Mouse (Mus musculus) liver, adult (tissue): Measurements from ENCODE around the gene Fgf22.

Experiments
- GATA4 ChIP-seq: IDR thresholded peaks from 2 replicates; pipeline ENCODE4 v1.6.1; 2014; ENCODE audit warnings: mild to moderate bottlenecking, low read length; ENCODE audit not compliant: insufficient replicate concordance

The Fgf22 gene

DNA sequence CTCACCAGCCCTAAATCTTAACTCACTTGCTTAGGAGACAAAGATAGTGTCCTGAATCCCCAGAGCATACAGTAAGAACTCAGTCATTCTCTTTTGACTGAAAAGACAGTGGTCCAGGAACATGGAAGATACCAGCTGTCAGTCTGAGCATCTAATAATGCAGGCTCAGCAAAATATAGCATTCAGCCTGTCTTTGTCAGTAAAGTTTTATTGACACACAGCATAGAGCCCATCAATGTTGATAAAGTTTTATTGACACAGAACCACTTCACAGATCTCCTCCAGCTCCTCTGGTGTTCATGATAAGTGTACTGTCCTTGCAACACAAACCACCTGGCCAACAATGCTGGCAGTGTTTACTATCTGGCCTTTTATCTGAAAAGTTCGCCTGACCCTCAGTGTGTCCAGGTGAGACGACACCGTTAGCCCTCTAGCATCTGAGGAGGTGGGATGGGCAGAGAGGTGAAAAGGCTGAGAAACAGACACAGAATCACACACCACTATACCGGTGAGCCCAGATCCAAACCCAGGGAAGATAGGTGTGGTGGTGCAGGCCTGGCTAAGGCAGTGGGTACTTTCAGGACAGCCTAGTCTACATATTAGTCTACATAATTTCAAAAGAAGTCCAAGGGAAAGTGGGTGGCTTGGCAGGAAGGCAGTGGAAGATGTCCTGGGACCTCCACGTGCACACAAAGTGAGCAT, 37.6 kb downstream of the Fgf22 start:
- TF ChIP-seq GATA4 = no peak

DNA sequence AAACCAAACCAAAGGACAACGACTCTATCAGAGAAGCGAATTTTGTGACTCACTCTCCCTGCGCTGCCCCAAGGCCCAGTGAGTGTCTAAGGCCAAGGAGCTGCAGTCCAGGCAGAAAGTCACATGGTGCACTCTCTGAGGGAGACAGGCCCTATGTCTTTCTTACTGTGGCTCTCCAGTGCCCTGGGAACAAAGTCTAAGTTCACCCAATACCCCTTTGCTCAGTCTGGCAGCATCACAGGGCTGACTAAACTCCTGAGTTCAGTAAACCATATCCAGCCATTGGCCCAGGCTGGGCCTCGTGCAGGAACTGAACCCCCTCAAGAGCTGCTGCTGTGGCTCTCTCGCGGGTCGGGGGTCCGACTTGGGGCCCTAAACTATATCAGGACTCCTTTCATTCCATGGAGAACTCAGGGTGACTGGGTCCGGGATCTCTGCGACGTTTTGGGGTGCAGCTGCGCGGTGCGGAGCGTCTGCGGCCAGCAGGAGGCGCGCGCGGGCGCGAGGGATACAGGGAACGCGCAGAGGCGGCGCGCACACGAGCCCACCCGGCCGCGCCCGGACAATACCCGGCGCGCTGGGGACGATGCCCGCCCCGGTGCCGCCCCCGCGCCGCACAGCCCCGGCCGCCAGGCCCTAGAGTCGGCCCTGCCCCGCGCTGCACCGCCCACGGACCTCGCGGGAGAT, 38.3 kb downstream of the Fgf22 start, which contains the start of gene Palm:
Gene Palm (plus strand): TSS at position 522 of the 687 bp plus-strand sequence.
- TF ChIP-seq GATA4 = no peak

DNA sequence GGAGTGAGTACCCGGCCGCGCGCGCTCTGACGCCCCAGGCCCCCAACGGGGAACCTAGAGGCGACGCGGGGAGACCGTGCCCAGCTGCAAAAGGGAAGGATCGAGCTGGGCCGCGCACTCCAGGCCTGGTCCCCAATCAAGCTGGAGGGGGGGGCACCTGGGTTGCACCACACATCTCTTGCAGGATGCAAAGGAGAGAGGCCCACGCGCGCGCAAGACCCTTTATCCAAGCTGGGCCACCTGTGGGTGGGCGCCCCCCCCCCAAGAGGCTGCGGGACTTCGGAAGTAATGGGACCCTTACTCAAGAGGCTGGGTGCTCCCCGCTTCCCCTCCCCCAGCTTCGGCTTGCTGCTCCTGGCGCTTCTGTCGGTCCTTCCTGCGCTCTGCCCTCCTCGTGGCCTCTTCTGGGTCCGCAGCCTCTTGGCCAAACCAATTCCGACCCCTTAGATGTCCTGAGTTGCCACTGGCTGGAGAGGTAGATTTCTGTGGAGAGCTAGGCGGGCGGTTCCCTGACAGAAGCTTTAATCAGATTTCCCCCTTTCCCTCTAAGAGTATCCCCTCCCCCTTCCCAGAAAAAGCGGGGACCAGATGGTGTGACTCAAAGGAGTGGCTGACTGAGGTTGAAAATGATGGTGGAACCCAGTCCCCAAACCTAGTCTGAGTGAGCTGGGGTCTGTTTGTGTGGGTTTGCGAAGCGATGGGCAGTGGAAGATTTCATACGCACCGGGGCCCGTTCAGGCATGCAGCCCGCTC, 39.0 kb downstream of the Fgf22 start:
- TF ChIP-seq GATA4 = no peak

DNA sequence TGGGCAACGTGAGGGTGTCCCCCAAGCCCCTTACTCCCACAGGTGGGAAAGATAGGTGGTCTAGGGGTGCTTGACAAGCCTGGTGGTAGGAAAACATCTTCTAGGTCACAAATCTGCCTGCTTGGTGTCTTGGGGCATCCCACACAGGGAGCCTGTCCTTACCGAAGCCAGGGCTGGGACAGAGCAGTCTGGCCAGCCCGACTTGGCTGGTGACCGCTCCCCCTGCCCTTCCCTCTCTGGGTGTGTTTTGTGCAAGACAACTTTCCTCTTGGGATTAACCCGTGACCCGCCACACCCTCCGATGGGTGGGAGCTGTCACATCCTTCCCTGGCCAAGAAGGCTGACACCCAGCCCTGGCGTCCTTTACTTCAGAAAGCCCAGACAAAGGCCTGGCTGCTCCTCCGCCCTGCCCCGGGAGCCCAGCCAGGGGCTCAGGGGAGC, 39.6 kb downstream of the Fgf22 start:
- no peak for TF ChIP-seq GATA4

DNA sequence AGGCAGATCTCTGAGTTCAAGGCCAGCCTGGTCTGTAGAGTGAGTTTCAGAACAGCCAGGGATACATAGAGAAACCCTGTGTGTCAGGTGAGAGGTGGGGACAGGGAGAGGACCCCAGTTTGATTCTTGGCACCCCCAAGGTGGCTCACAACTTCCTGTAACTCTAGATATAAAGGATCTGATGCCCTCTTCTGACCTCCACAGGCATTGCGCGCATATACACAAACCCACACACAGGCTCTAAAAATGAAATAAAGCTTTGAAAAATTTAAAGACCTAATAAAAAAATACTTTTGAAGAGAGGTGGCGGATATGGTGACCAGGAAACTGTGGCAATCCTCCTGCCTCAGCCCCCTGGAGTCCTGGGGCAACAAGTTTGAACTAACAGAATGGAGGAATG, 41.0 kb downstream of the Fgf22 start:
- TF ChIP-seq GATA4 = no peak

DNA sequence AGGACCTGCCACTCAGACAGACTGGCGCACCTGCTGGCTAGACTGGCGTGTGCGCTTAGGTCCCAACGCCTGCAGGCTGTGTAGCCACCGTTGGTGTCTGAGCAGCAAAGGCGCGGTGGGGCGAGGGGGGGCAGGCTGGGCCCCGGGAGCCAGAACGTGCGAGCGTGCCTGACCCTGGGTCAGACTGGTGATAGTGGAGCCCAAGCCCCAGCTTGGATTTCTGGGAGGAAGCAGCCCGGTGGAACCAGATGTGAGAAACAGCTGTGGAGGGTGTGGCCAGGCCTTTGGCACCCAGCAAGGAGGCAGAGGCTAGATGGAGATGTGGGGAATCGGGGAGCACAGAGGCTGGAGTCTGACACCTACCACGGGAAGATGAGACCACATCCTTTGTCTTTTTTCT, 42.5 kb downstream of the Fgf22 start:
- TF ChIP-seq GATA4 = no peak

DNA sequence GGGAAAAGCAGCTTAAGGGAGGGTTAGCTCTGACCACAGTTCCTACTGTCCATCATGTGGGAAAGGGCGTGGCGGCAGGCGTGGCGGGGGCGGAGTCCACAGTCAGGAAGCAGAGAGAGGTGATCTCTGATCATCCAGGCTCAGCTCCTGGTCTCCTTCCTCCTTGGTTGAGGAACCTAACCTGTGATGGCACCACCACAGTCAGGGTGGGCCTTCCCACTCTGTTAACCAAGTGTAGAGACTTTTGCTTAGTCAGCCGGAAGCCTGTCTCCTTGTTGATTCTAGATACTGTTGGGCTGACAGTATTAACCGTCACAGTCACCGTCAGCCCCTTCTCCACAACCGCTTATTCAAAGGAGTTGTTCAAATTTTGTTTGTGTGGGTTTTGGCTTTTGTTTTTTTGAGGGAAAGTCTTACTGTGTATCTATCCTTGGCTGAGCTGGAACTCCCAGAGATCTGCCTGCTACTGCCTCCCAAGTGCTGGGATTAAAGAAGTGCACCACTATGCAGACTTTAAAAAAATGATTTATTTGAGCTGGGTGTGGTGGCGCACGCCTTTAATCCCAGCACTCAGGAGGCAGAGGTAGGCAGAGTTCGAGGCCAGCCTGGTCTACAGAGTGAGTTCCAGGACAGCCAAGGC, 43.5 kb downstream of the Fgf22 start:
- no peak for TF ChIP-seq GATA4

DNA sequence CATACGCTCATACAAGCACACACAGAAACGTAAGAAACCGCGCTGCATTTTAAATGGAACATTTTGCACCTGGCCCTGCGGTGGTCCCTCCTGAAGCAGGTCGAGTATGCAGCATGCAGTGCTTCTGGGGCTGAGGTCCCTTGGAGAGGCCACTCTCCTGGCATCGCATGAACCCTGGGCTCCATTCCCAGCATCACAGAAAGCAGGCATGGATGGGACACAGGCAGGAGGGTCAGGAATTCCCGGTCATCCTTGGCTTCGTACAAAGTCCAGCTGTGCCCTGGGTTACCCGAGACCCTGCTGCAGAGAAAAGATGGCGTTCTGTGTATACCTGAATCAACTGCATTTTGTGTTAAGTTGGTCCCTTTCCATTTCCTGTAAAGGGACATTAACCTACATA, 45.6 kb downstream of the Fgf22 start:
- no peak for TF ChIP-seq GATA4

DNA sequence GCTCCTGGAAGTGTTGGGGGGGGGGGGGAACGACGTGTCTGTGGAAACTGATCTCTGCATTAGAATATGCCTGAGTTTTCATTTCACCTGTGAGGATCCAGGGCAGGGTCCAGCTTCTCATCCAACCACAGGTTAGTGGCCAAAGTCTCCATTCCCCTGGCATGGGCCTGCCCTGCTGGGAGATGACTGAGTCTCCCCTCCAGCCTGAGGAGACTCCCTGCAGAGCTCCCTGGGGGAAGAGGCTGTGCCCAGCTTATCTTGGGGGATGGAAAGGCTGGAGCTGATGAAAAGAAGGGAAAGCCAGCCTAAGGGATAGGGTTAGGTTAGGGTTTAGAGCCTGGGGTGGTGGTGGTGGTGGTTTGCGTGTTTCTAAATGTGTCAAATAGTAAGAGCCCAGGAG, 47.0 kb downstream of the Fgf22 start:
- TF ChIP-seq GATA4 = no peak

DNA sequence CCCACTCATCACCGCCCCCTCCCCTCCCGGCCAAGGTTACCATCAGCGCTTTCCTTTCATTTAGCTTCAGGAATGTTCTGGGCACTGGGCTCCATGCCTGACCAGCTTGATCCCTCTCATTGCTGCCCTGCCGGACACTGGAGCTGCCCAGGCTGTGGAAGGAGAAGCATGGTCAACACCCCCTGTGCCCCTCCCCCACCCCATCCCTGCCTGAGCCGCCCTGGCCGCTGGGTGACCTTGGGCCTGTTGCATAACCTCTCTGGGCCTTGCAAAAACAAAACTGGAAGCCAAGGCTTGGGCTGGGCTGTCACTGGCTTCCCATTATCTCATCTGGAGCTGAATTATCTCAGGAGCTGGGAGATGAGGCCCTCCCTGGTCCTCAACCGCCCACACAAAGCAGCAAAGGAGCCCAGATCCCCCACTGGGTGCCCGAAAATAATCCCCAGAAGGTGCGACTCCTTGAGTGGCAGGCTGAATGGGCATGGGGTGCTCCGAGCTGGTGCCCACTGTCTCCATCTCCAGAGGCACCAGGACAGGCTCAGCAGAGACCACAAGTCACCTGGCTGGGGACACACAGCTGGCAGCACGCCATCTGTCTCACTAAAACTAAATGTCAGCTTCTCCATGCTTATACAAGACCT, 47.6 kb downstream of the Fgf22 start:
- no peak for TF ChIP-seq GATA4

DNA sequence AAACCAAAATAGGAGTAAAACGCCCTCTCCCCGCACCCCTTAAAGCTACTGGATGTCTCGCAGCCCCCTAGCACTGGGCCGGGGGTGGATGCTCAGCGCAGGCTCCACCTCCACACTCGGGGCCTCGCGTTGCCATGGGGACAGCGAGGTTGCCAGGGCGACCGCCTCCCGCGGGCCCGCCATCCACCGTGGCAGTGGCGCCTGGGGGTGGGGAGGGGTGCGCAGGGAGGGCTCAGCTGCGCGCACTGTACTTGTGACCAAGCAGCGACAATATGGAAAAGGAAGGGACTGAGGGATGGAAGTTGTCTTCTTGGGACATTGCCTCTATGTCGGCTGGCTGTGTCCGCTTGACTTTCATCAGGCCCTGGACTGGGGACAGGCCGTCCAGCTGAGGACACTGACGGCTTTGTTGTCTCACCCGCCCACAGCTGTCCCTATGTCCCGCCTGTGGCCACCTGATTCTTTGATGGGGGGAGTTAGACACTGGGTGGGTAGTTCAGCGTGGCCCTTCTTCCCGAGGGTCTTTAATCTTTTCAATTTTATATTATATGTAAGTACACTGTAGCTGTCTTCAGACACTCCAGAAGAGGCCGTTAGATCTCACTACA, 48.9 kb downstream of the Fgf22 start:
- no peak for TF ChIP-seq GATA4

DNA sequence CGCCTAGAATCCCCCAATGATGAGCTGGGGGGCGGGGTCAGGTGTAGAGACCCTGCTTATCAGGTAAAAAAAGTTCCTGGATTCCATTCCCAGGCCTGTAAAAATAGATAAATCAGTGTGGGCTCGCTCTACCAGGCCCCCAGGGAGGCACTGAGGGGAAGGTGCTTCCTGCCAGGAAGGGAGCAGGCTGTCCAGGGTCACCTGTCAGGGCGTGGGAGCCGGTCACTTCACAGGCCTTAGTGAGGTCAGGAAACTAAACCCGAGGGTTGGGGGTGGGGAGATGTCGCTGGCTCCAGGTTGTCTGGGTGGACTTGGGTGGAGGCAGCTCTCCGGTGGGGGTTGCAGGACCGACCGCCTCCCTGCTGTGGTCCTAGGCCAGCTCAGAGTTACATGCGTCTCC, 50.8 kb downstream of the Fgf22 start:
- no peak for TF ChIP-seq GATA4

DNA sequence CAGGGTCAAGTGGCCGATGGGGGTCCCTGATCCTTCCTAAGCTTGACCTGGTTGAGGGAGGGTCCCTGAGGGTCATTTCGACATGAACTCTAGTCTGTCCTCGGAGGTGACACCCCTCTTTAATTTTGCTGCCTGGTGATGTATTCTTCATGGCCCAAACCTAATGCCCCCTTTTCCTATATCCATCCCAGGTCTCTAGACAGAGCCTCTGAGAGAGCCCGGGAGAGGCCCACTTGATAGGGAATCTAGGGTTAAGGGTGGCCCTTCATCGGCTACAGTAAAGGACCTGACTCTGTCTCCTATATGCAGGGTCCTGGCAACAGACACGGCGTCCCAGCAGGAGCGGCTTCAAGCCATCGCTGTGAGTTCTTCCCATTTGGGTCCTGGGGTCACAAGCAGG, 51.5 kb downstream of the Fgf22 start:
- TF ChIP-seq GATA4 = no peak

DNA sequence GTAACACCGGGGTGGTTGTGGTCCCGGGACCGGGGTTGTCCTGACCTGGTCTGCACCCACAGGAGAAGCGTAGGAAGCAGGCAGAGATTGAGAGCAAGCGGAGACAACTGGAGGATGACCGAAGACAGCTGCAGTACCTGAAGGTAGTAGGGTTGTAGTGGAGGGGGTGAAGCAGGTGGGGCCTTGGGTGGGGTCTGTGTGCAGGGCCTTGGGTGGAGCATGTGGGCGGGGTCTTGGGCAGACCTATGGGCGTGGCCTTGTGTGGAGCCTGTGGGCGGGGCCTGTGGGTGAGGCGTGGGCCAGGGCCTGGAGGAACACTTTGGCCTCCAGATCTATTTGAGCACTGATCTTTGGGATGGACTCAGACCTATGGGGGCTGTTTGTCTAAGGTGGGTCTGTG, 52.1 kb downstream of the Fgf22 start:
- no peak for TF ChIP-seq GATA4

DNA sequence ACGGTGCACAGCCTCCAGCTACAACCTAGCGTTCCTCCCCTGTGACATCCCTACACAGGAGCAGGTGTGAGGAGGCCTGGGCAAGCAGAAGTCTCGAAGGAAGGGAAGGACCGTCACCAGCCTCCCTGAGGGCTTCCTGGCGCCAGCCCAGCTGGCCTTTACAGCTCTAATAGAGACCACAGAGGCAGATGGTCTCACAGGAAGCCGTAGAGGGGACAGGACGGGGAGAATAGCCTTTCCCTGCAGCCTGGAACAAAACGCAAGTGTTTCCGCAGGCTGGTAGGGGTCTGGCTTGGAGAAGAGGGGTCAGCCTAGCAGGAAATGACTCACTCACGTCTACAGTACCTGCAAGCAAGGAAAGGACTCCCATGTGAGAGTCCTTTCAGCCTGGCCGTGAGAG, 53.0 kb downstream of the Fgf22 start:
- TF ChIP-seq GATA4 = no peak
